Mouse (Mus musculus): Measurements from ENCODE around the gene Cul1. TPM values are rescaled to one million over a fixed set of nuclear protein-coding genes. Genes with fewer than 3 reads are reported as not detected.

The Cul1 gene
- total and polyA plus RNA-seq, 3 experiments, result 63.6 to 155 (median 108) TPM

DNA sequence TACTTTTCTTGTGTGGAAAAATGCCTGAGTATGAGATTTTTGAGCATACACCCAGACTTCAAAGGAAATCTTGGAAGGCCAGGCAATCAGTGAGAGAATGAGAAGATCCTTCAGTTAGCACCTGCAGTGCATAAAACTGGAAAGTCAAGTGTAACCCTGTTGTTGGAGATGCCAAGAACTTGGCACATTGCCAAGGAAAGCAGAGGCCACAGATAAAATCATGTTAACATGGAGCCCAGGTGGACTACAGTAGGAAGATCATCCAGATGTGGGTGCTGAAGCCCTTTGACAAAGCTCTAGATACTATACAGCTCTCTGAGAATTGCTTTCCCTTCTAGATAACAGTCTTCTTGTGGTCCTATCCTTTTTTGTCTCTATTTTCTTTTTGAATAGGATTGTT lies 19.2 kb downstream of the Cul1 start:
- Histone ChIP-seq H3K9ac (ENCODE audit: insufficient read depth, low read depth) (no peak overlapping the region), H3K4me2 (ENCODE audit: insufficient read depth, low read depth, poor library complexity, severe bottlenecking) (no peak overlapping the region), H3K36me3 (replicated peaks in 1 of 2; ENCODE audit: control insufficient read depth in 1 of 2, insufficient read depth in 1 of 2, low read length in 1 of 2) (peaks cover 0 to 10% of the 10 kb centered on the region in 2 experiments), H3K4me1 (ENCODE audit: control insufficient read depth in 1 of 2, insufficient read depth in 2 of 2) (peaks cover 0 to 2% of the 10 kb centered on the region in 2 experiments; a peak in 1 of 4 replicates), H3K27ac (ENCODE audit: insufficient read depth, low read depth) (no peak overlapping the region), H3K9me3 (replicated peaks; ENCODE audit: low read length) (no peaks in the 10 kb centered on the region), H3K27me3 (replicated peaks) (no peaks in the 10 kb centered on the region), H3K4me3 (replicated peaks in 1 of 3; ENCODE audit: low read depth in 2 of 3, low read length in 2 of 3, poor library complexity in 1 of 3) (no peak overlapping the region), H3K79me2 (replicated peaks; ENCODE audit: control insufficient read depth, extremely low read depth, insufficient read depth, poor library complexity, severe bottlenecking) (peaks cover 30% of the 10 kb centered on the region)
- TF ChIP-seq GABPA (IDR thresholded peaks at IDR 0.05; ENCODE audit: insufficient replicate concordance, low read depth, low read length), result no peak
- TF ChIP-seq ETS1 (conservative IDR thresholded peaks at IDR 0.05; ENCODE audit: low read depth, low read length), result no peak
- no peak for TF ChIP-seq SIN3A (IDR thresholded peaks at IDR 0.05; ENCODE audit: low read length)
- TF ChIP-seq E2F4 (IDR thresholded peaks at IDR 0.05; ENCODE audit: insufficient replicate concordance, low read depth, low read length), result no peak
- dilution Hi-C loops (cut with MboI; ENCODE audit: extremely low pct_ligation_motif_present, extremely low pct_unique_long_range_greater_than_20kb, low sequenced_read_pairs) (no loop called here), in situ Hi-C loops (cut with MboI; ENCODE audit: low pct_ligation_motif_present, low pct_unique_long_range_greater_than_20kb, low sequenced_read_pairs) (no loop called here)
- no peak for DNase-seq (ENCODE audit: extremely low read depth)

DNA sequence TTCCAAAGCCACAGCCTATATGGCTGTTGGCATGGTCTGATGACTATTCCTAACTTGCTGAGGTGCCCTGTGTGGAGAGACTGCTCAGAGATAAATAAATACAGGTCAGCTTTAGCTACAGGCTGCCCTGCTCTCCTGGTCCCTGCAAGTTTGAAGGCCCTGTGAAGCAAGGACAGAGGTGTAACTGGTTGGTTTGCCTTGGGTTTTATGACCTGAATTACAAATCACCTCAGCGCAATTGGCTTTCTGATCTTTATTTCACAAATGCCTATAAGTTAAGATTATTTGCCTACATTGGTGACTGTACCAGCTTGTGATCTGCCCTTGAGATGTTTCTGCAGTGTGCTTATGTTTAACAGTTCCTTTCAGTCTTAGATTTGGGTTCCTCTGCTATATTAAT lies 28.8 kb downstream of the Cul1 start:
- Histone ChIP-seq H3K27me3 (replicated peaks) (no peaks in the 10 kb centered on the region), H3K4me3 (replicated peaks in 1 of 3; ENCODE audit: low read depth in 2 of 3, low read length in 2 of 3, poor library complexity in 1 of 3) (no peak overlapping the region), H3K27ac (ENCODE audit: insufficient read depth, low read depth) (no peak overlapping the region), H3K9me3 (replicated peaks; ENCODE audit: low read length) (no peaks in the 10 kb centered on the region), H3K9ac (ENCODE audit: insufficient read depth, low read depth) (no peak overlapping the region), H3K4me1 (ENCODE audit: control insufficient read depth in 1 of 2, insufficient read depth in 2 of 2) (peaks cover 0 to 18% of the 10 kb centered on the region in 2 experiments; a peak in 2 of 4 replicates), H3K36me3 (replicated peaks in 1 of 2; ENCODE audit: control insufficient read depth in 1 of 2, insufficient read depth in 1 of 2, low read length in 1 of 2) (peaks cover 2 to 25% of the 10 kb centered on the region in 2 experiments), H3K4me2 (ENCODE audit: insufficient read depth, low read depth, poor library complexity, severe bottlenecking) (no peak overlapping the region), H3K79me2 (replicated peaks; ENCODE audit: control insufficient read depth, extremely low read depth, insufficient read depth, poor library complexity, severe bottlenecking) (peaks cover 20% of the 10 kb centered on the region)
- dilution Hi-C loops (cut with MboI; ENCODE audit: extremely low pct_ligation_motif_present, extremely low pct_unique_long_range_greater_than_20kb, low sequenced_read_pairs) (no loop called here), in situ Hi-C loops (cut with MboI; ENCODE audit: low pct_ligation_motif_present, low pct_unique_long_range_greater_than_20kb, low sequenced_read_pairs) (no loop called here)
- TF ChIP-seq EP300 (IDR thresholded peaks at IDR 0.05; ENCODE audit: low read length) (no peak), JUND (conservative IDR thresholded peaks at IDR 0.05; ENCODE audit: low read depth, low read length) (no peak)
- no peak for DNase-seq (ENCODE audit: extremely low read depth)

DNA sequence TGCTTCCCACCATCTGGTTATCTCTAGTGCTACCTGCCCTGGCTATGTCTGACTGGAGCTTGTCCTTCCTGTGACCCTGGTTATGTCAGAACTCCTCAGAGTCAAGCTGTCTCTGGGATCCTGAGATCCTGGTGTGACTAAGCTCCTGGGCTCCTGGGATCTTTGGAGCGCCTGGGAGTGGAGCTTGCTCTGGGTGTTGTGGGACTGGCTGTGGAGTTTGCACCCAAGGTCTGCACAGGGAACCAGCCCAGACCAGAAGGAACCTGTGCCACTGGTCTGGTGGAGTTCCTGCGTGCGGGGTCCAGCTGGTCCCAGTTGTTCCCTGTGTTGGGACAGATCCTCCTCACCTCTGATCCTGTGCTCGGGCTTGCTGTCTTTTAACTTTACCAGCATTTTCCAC lies 41.4 kb downstream of the Cul1 start:
- peaks cover 3 to 25% of the 10 kb centered on the region in 2 experiments for H3K36me3 ChIP-seq (replicated peaks in 1 of 2; ENCODE audit: control insufficient read depth in 1 of 2, insufficient read depth in 1 of 2, low read length in 1 of 2)

More for the DNA sequence above, 41.4 kb downstream of the Cul1 start:
- Histone ChIP-seq H3K4me3 (replicated peaks in 1 of 3; ENCODE audit: low read depth in 2 of 3, low read length in 2 of 3, poor library complexity in 1 of 3) (no peak overlapping the region), H3K4me2 (ENCODE audit: insufficient read depth, low read depth, poor library complexity, severe bottlenecking) (no peak overlapping the region), H3K9me3 (replicated peaks; ENCODE audit: low read length) (no peaks in the 10 kb centered on the region), H3K9ac (ENCODE audit: insufficient read depth, low read depth) (no peak overlapping the region), H3K27ac (ENCODE audit: insufficient read depth, low read depth) (no peak overlapping the region), H3K79me2 (replicated peaks; ENCODE audit: control insufficient read depth, extremely low read depth, insufficient read depth, poor library complexity, severe bottlenecking) (no peaks in the 10 kb centered on the region), H3K4me1 (ENCODE audit: control insufficient read depth in 1 of 2, insufficient read depth in 2 of 2) (no peaks in the 10 kb centered on the region), H3K27me3 (replicated peaks) (no peaks in the 10 kb centered on the region)
- TF ChIP-seq MYC (IDR thresholded peaks at IDR 0.05; ENCODE audit: low read depth, low read length) (no peak), ZNF384 (IDR thresholded peaks at IDR 0.05; ENCODE audit: low read depth, low read length) (no peak), JUND (conservative IDR thresholded peaks at IDR 0.05; ENCODE audit: low read depth, low read length) (no peak), GABPA (IDR thresholded peaks at IDR 0.05; ENCODE audit: insufficient replicate concordance, low read depth, low read length) (no peak), ZKSCAN1 (IDR thresholded peaks at IDR 0.05; ENCODE audit: borderline replicate concordance, low read depth, low read length) (no peak), PAX5 (IDR thresholded peaks at IDR 0.05; ENCODE audit: low read length) (no peak), E2F4 (IDR thresholded peaks at IDR 0.05; ENCODE audit: insufficient replicate concordance, low read depth, low read length) (no peak), CTCF (conservative IDR thresholded peaks at IDR 0.05 in 1 of 2, IDR thresholded peaks at IDR 0.05 in 1 of 2; ENCODE audit: low read depth in 2 of 2, low read length in 2 of 2) (no peak), USF1 (IDR thresholded peaks at IDR 0.05; ENCODE audit: low read depth, low read length) (no peak), SMC3 (IDR thresholded peaks at IDR 0.05; ENCODE audit: low read depth, low read length) (no peak), ETS1 (conservative IDR thresholded peaks at IDR 0.05; ENCODE audit: low read depth, low read length) (no peak), ZMIZ1 (IDR thresholded peaks at IDR 0.05; ENCODE audit: low read depth, low read length) (no peak), USF2 (conservative IDR thresholded peaks at IDR 0.05; ENCODE audit: low read depth, low read length) (no peak), POLR2AphosphoS2 (IDR thresholded peaks at IDR 0.05; ENCODE audit: low read depth, low read length) (no peak), ELF1 (IDR thresholded peaks at IDR 0.05; ENCODE audit: low read depth, low read length) (no peak), NELFE (IDR thresholded peaks at IDR 0.05; ENCODE audit: low read depth, low read length) (no peak), RAD21 (IDR thresholded peaks at IDR 0.05; ENCODE audit: low read depth, low read length) (no peak)
- in situ Hi-C loops (cut with MboI; ENCODE audit: low pct_ligation_motif_present, low pct_unique_long_range_greater_than_20kb, low sequenced_read_pairs) (no loop called here), dilution Hi-C loops (cut with MboI; ENCODE audit: extremely low pct_ligation_motif_present, extremely low pct_unique_long_range_greater_than_20kb, low sequenced_read_pairs) (no loop called here)
- DNase-seq (ENCODE audit: extremely low read depth), result no peak

Data from CH12.LX (cell line).